Mouse (Mus musculus) testis, adult 2 months (tissue): ENCODE data around the gene Chchd10.

Experiments
- CTCF ChIP-seq: fragments of 200-500 bp; IDR thresholded peaks from 2 replicates; pipeline ENCODE4 v1.5.1; 2012; ENCODE audit warnings: low read depth, mild to moderate bottlenecking, inconsistent platforms, low read length, moderate library complexity; ENCODE audit not compliant: control insufficient read depth, insufficient read depth, insufficient replicate concordance
- POLR2A ChIP-seq: fragments of 200-500 bp; IDR thresholded peaks from 2 replicates; pipeline ENCODE4 v1.6.1; 2012; ENCODE audit warnings: low read depth, mild to moderate bottlenecking, inconsistent platforms, low read length, moderate library complexity; ENCODE audit not compliant: control insufficient read depth

GRCm38 (mm10) chr10:75921726-75922560 lies 11.0 kb upstream of the Chchd10 start:
- TF ChIP-seq POLR2A (no peak), CTCF (no peak; the same call in 1 of the 2 replicates)
